Mouse (Mus musculus): ENCODE results near the gene Hdhd5.

Hdhd5 gene

GRCm38 (mm10) chr6:120531020-120531965, at the start of gene Hdhd5:
Hdhd5 (minus strand) TSS chr6:120531319.
- peak; percentile 86 for DNase-seq (ENCODE audit: low spot score)

GRCm38 (mm10) chr6:120580713-120581015, 49.5 kb upstream of the Hdhd5 start:
- DNase-seq (ENCODE audit: low spot score), result no peak

GRCm38 (mm10) chr6:120579831-120580712, 49.0 kb upstream of the Hdhd5 start:
- peak; percentile 32 for DNase-seq (ENCODE audit: low spot score)

- no peak for DNase-seq (ENCODE audit: low spot score)
Measured at GRCm38 (mm10) chr6:120579110-120579830, 48.2 kb upstream of the Hdhd5 start.

GRCm38 (mm10) chr6:120578471-120578870, 47.4 kb upstream of the Hdhd5 start:
- no peak for DNase-seq (ENCODE audit: low spot score)

- no peak for DNase-seq (ENCODE audit: low spot score)
Measured at GRCm38 (mm10) chr6:120572372-120572771, 41.3 kb upstream of the Hdhd5 start.

- no peak for DNase-seq (ENCODE audit: low spot score)
Measured at GRCm38 (mm10) chr6:120568257-120568656, 37.1 kb upstream of the Hdhd5 start.

GRCm38 (mm10) chr6:120566911-120567909, 36.1 kb upstream of the Hdhd5 start:
- no peak for DNase-seq (ENCODE audit: low spot score)

- DNase-seq (ENCODE audit: low spot score), result no peak
Measured at GRCm38 (mm10) chr6:120556641-120557040, 25.5 kb upstream of the Hdhd5 start.

GRCm38 (mm10) chr6:120555983-120556567, 25.0 kb upstream of the Hdhd5 start:
- DNase-seq (ENCODE audit: low spot score), result no peak

GRCm38 (mm10) chr6:120555152-120555551, 24.0 kb upstream of the Hdhd5 start:
- no peak for DNase-seq (ENCODE audit: low spot score)

- no peak for DNase-seq (ENCODE audit: low spot score)
Measured at GRCm38 (mm10) chr6:120550173-120550572, 19.1 kb upstream of the Hdhd5 start.

GRCm38 (mm10) chr6:120548581-120548980, 17.5 kb upstream of the Hdhd5 start:
- DNase-seq (ENCODE audit: low spot score), result no peak

GRCm38 (mm10) chr6:120546973-120547372, 15.9 kb upstream of the Hdhd5 start:
- DNase-seq (ENCODE audit: low spot score), result no peak

GRCm38 (mm10) chr6:120546292-120546691, 15.2 kb upstream of the Hdhd5 start:
- DNase-seq (ENCODE audit: low spot score), result no peak

- no peak for DNase-seq (ENCODE audit: low spot score)
Measured at GRCm38 (mm10) chr6:120542061-120542460, 10.9 kb upstream of the Hdhd5 start.

- no peak for DNase-seq (ENCODE audit: low spot score)
Measured at GRCm38 (mm10) chr6:120541386-120541785, 10.3 kb upstream of the Hdhd5 start.

GRCm38 (mm10) chr6:120539781-120540231, 8.7 kb upstream of the Hdhd5 start:
- DNase-seq (ENCODE audit: low spot score), result no peak

GRCm38 (mm10) chr6:120539132-120539759, 8.1 kb upstream of the Hdhd5 start:
- peak; percentile 45 for DNase-seq (ENCODE audit: low spot score)

GRCm38 (mm10) chr6:120536337-120536736, 5.2 kb upstream of the Hdhd5 start:
- no peak for DNase-seq (ENCODE audit: low spot score)

Data from ovary, adult 18-20 months (tissue).